Mouse (Mus musculus) neural tube, embryonic 13.5 days (tissue): ENCODE measurements at regions not wholly inside any gene's neighbourhood (a gene's known extent, or its start where the extent isn't known, plus 50 kb on each side); places are given as distances from the start of the nearest gene placed in this dataset.

Experiments used
- ATAC-seq: fragments of 200-750 bp; cut with Nextera tagmentation; 2 replicates; pipeline ENCODE4 v1.8.0; 2017; ENCODE audit warnings: low read depth, mild to moderate bottlenecking, moderate TSS enrichment, moderate library complexity
- H3K27ac ChIP-seq: fragments of 300-500 bp; sonication (generic); replicated peaks from 2 replicates; pipeline ENCODE4 v1.5.1; 2015; ENCODE audit warnings: moderate library complexity, mild to moderate bottlenecking, inconsistent platforms
- H3K27me3 ChIP-seq: fragments of 300-500 bp; sonication (generic); 2 replicates; pipeline ENCODE4 v1.6.1; 2015; ENCODE audit warnings: mild to moderate bottlenecking, inconsistent platforms
- H3K36me3 ChIP-seq: fragments of 300-500 bp; sonication (generic); 2 replicates; pipeline ENCODE4 v1.6.1; 2015; ENCODE audit warnings: mild to moderate bottlenecking, inconsistent platforms
- H3K4me1 ChIP-seq: fragments of 300-500 bp; sonication (generic); replicated peaks from 2 replicates; pipeline ENCODE4 v1.6.1; 2015; ENCODE audit warnings: inconsistent platforms
- H3K4me2 ChIP-seq: fragments of 300-500 bp; sonication (generic); 2 replicates; pipeline ENCODE4 v1.6.1; 2015; ENCODE audit warnings: inconsistent platforms, mild to moderate bottlenecking, moderate library complexity
- H3K4me3 ChIP-seq: fragments of 300-500 bp; sonication (generic); 2 replicates; pipeline ENCODE4 v1.5.1; 2015; ENCODE audit warnings: mild to moderate bottlenecking, inconsistent platforms
- H3K9ac ChIP-seq: fragments of 300-500 bp; sonication (generic); 2 replicates; pipeline ENCODE4 v1.6.1; 2015; ENCODE audit warnings: moderate library complexity, mild to moderate bottlenecking, inconsistent platforms
- H3K9me3 ChIP-seq: fragments of 300-500 bp; sonication (generic); 2 replicates; pipeline ENCODE4 v1.6.1; 2016; ENCODE audit warnings: inconsistent platforms
- WGBS: fragments of 180-500 bp; shearing (Covaris S2); methylation state at CpG from one replicate; pipeline ENCODE4 v1.1.7; 2015; 5-methylcytosine and 5-hydroxymethylcytosine counted together

GRCm38 (mm10) chr3:137529592-137529960 lies 91.8 kb upstream of the Ddit4l start:
- no peaks in the 10 kb centered on the region for H3K36me3 ChIP-seq
- no peaks in the 10 kb centered on the region for H3K27me3 ChIP-seq
- no peak overlapping the region for H3K4me3 ChIP-seq
- H3K27ac ChIP-seq = no peak overlapping the region
- H3K4me1 ChIP-seq = peaks cover 10% of the 10 kb centered on the region
- no peak overlapping the region for H3K9ac ChIP-seq
- no peak overlapping the region for H3K4me2 ChIP-seq
- ATAC-seq = no peak
- H3K9me3 ChIP-seq = no peaks in the 10 kb centered on the region
- WGBS = 63% methylated on average over 2 of the region's 2 CpGs

GRCm38 (mm10) chr3:137529961-137530609 lies 91.3 kb upstream of the Ddit4l start:
- Histone ChIP-seq H3K27ac (no peak overlapping the region), H3K4me2 (no peak overlapping the region), H3K9ac (no peak overlapping the region), H3K4me1 (peaks cover 10% of the 10 kb centered on the region), H3K27me3 (no peaks in the 10 kb centered on the region), H3K4me3 (no peak overlapping the region), H3K9me3 (no peaks in the 10 kb centered on the region), H3K36me3 (no peaks in the 10 kb centered on the region)
- WGBS = 50% methylated on average over 7 of the region's 7 CpGs
- no peak for ATAC-seq

- Histone ChIP-seq H3K4me2 (no peak overlapping the region), H3K9me3 (no peaks in the 10 kb centered on the region)
- WGBS = 78% methylated on average over 3 of the region's 3 CpGs
These were observed 79.7 kb upstream of the Ddit4l start for GRCm38 (mm10) chr3:137541666-137542065.

GRCm38 (mm10) chr3:137542343-137542742 lies 79.1 kb upstream of the Ddit4l start:
- Histone ChIP-seq H3K9ac (no peak overlapping the region), H3K4me1 (peaks cover 2% of the 10 kb centered on the region; the same call in 1 of the 2 replicates), H3K9me3 (no peaks in the 10 kb centered on the region), H3K27ac (no peak overlapping the region), H3K4me2 (no peak overlapping the region), H3K27me3 (peaks cover 13% of the 10 kb centered on the region), H3K36me3 (no peaks in the 10 kb centered on the region), H3K4me3 (no peak overlapping the region)
- WGBS = 78% methylated on average over 1 of the region's 1 CpGs
- no peak for ATAC-seq

More at GRCm38 (mm10) chr3:137541666-137542065, 79.7 kb upstream of the Ddit4l start:
- no peak for ATAC-seq
- peaks cover 10% of the 10 kb centered on the region for H3K27me3 ChIP-seq
- no peak overlapping the region for H3K4me3 ChIP-seq
- H3K4me1 ChIP-seq = no peaks in the 10 kb centered on the region
- H3K9ac ChIP-seq = no peak overlapping the region
- H3K27ac ChIP-seq = no peak overlapping the region
- no peaks in the 10 kb centered on the region for H3K36me3 ChIP-seq

- no peaks in the 10 kb centered on the region for H3K9me3 ChIP-seq
- H3K9ac ChIP-seq = peak overlapping the region; percentile 31; the same call in 1 of the 2 replicates
- peak; percentile 89 for ATAC-seq
- WGBS = 1% methylated on average over 12 of the region's 12 CpGs
- peak overlapping the region; percentile 16 for H3K4me3 ChIP-seq
- H3K27me3 ChIP-seq = peaks cover 24% of the 10 kb centered on the region
- H3K4me1 ChIP-seq = peaks cover 13% of the 10 kb centered on the region
- H3K27ac ChIP-seq = 0 out of 2 replicates have a peak overlapping the region, but pooled peaks have one; percentile 42
- peak overlapping the region; percentile 48 for H3K4me2 ChIP-seq
- no peaks in the 10 kb centered on the region for H3K36me3 ChIP-seq
These were observed 74.0 kb upstream of the Ddit4l start for GRCm38 (mm10) chr3:137547414-137547877.

GRCm38 (mm10) chr3:137547938-137548337 lies 73.5 kb upstream of the Ddit4l start:
- 0 out of 2 replicates have a peak overlapping the region, but pooled peaks have one; percentile 31 for H3K9ac ChIP-seq
- peak overlapping the region; percentile 16 for H3K4me3 ChIP-seq
- H3K36me3 ChIP-seq = no peaks in the 10 kb centered on the region
- H3K4me1 ChIP-seq = peaks cover 13% of the 10 kb centered on the region
- H3K4me2 ChIP-seq = peak overlapping the region; percentile 48
- peaks cover 24% of the 10 kb centered on the region for H3K27me3 ChIP-seq
- ATAC-seq = peak; percentile 28; the same call in 1 of the 2 replicates
- 0 out of 2 replicates have a peak overlapping the region, but pooled peaks have one; percentile 42 for H3K27ac ChIP-seq
- no peaks in the 10 kb centered on the region for H3K9me3 ChIP-seq
- whole genome bisulfite sequencing = 6% methylated on average over 6 of the region's 6 CpGs

GRCm38 (mm10) chr3:137550708-137551107 lies 70.7 kb upstream of the Ddit4l start:
- WGBS = 95% methylated on average over 4 of the region's 4 CpGs
- Histone ChIP-seq H3K36me3 (no peaks in the 10 kb centered on the region), H3K9ac (no peak overlapping the region), H3K27me3 (peaks cover 26% of the 10 kb centered on the region), H3K4me2 (no peak overlapping the region), H3K27ac (no peak overlapping the region), H3K4me3 (no peak overlapping the region), H3K4me1 (peaks cover 13% of the 10 kb centered on the region), H3K9me3 (no peaks in the 10 kb centered on the region)
- no peak for ATAC-seq

GRCm38 (mm10) chr3:137552472-137553336 lies 68.7 kb upstream of the Ddit4l start:
- Histone ChIP-seq H3K27ac (no peak overlapping the region), H3K36me3 (no peaks in the 10 kb centered on the region), H3K27me3 (peaks cover 14% of the 10 kb centered on the region), H3K4me3 (no peak overlapping the region), H3K9ac (no peak overlapping the region), H3K4me1 (peaks cover 8% of the 10 kb centered on the region), H3K4me2 (no peak overlapping the region), H3K9me3 (no peaks in the 10 kb centered on the region)
- WGBS = 77% methylated on average over 12 of the region's 12 CpGs
- no peak for ATAC-seq

- Histone ChIP-seq H3K4me2 (no peak overlapping the region), H3K27me3 (no peaks in the 10 kb centered on the region), H3K4me1 (peaks cover 20% of the 10 kb centered on the region), H3K9me3 (no peaks in the 10 kb centered on the region), H3K4me3 (no peak overlapping the region), H3K36me3 (no peaks in the 10 kb centered on the region), H3K9ac (no peak overlapping the region), H3K27ac (no peak overlapping the region)
- ATAC-seq = no peak
- 44% methylated on average over 6 of the region's 6 CpGs for WGBS
These were observed 60.5 kb upstream of the Ddit4l start for GRCm38 (mm10) chr3:137560851-137561449.

GRCm38 (mm10) chr3:137561986-137562385 lies 59.4 kb upstream of the Ddit4l start:
- Histone ChIP-seq H3K36me3 (no peaks in the 10 kb centered on the region), H3K27ac (no peak overlapping the region), H3K4me2 (no peak overlapping the region), H3K4me1 (peaks cover 24% of the 10 kb centered on the region), H3K4me3 (no peak overlapping the region), H3K9ac (no peak overlapping the region), H3K27me3 (no peaks in the 10 kb centered on the region), H3K9me3 (no peaks in the 10 kb centered on the region)
- 72% methylated on average over 2 of the region's 2 CpGs for WGBS
- ATAC-seq = no peak

GRCm38 (mm10) chr3:137563541-137564080 lies 57.8 kb upstream of the Ddit4l start:
- no peak overlapping the region for H3K9ac ChIP-seq
- peaks cover 24% of the 10 kb centered on the region for H3K4me1 ChIP-seq
- H3K4me2 ChIP-seq = no peak overlapping the region
- H3K4me3 ChIP-seq = no peak overlapping the region
- H3K36me3 ChIP-seq = no peaks in the 10 kb centered on the region
- H3K27ac ChIP-seq = no peak overlapping the region
- no peaks in the 10 kb centered on the region for H3K27me3 ChIP-seq
- H3K9me3 ChIP-seq = no peaks in the 10 kb centered on the region
- 85% methylated on average over 6 of the region's 6 CpGs for WGBS
- ATAC-seq = no peak

- Histone ChIP-seq H3K27me3 (no peaks in the 10 kb centered on the region), H3K4me1 (peaks cover 24% of the 10 kb centered on the region), H3K4me3 (no peak overlapping the region), H3K9me3 (no peaks in the 10 kb centered on the region), H3K4me2 (no peak overlapping the region), H3K36me3 (no peaks in the 10 kb centered on the region), H3K27ac (no peak overlapping the region), H3K9ac (no peak overlapping the region)
- ATAC-seq = no peak
- 64% methylated on average over 5 of the region's 5 CpGs for WGBS
These were observed 57.1 kb upstream of the Ddit4l start for GRCm38 (mm10) chr3:137564282-137564681.
